Mouse (Mus musculus): ENCODE results near the gene Per1. TPM values are rescaled to one million over a fixed set of nuclear protein-coding genes. Genes with fewer than 3 reads are reported as not detected.

Gene Per1
- 10 to 100 TPM; 44.4 to 79.8 TPM for total RNA-seq (2021)
- polyA plus RNA-seq (2012; rRNA removed) = 18.0 and 36.4 TPM in 2 replicates
- long read RNA-seq, partial matches to known transcripts = 7 of 7 reads
- long read RNA-seq, other reads (novel, unspliced or antisense) = 0 of 7 reads

DNA sequence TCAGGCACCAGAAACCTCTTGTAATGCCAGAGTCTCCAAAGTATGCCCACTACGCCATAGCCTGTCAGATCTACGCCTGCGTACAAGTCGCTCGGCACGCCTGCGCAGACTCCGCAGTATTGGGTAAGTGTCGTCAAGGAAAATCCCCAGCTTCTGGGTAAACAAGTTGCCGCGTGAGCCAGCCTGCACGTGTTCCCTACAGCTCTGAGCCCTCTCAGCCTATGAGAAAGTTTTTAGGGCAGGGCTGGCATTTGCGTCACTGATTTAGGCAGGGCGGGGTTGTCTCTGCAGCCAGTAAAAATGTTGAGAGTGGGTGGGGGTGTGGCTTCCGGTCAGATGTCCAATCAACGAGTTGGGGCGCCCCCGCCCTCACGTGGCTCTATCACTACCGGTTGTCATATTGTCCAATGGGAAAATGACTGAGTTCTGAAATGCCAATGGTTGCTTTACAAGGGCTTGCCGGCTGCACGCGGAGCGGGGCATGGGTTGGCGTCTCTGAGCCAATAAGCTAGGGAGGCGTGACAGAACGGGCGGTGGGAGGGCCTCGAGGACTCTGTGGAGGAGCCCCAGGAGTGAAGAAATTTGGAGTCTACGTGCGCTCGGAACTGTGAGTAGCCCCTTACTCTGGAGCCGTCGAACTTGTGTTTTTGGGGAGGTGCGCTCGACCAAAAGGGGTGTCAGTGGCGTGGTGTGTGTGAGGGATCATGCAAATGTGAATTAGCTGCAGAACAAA is at the start of gene Per1:
TSS of gene Per1 (plus strand) at position 521 of the 733 bp plus-strand sequence.
- intact Hi-C loops (cut with DNase I) = loop anchor here (5.0 kb wide), 1 partner anchor 138 kb away; the partner anchor contains the start of gene Arhgef15
- WGBS = under 1% methylated on average over 37 of the region's 37 CpGs
- peaks cover 7% of the 10 kb centered on the region for H3K36me3 ChIP-seq (ENCODE audit: control insufficient read depth, insufficient read depth, low read length)
- H3K9ac ChIP-seq (ENCODE audit: low read depth, low read length) = peak within 1 kb of the TSS; percentile 81
- no peaks in the 10 kb centered on the region for H3K79me2 ChIP-seq (replicated peaks; ENCODE audit: control insufficient read depth, insufficient read depth, low read length)
- peak within 1 kb of the TSS; percentile 99 for H3K27ac ChIP-seq
- H3K4me1 ChIP-seq (ENCODE audit: control insufficient read depth, insufficient read depth, low read length) = peaks cover 10% of the 10 kb centered on the region
- peak within 1 kb of the TSS; percentile 67 for H3K4me3 ChIP-seq
- DNase-seq = peak; percentile 96 to 100
- TF ChIP-seq EP300 (IDR thresholded peaks at IDR 0.05; ENCODE audit: insufficient read depth, low read depth, low read length) (peak; percentile 100), CTCF (IDR thresholded peaks at IDR 0.05) (no peak), POLR2A (IDR thresholded peaks at IDR 0.05; ENCODE audit: insufficient read depth, low read depth, low read length) (peak; percentile 100)
- H3K27me3 ChIP-seq (ENCODE audit: control insufficient read depth, insufficient read depth, low read length) = no peaks in the 10 kb centered on the region

GRCm38 (mm10) chr11:69045531-69046394 is 49.3 kb upstream of the Per1 start, which contains the start of gene Aurkb:
TSS of gene Aurkb (plus strand) at chr11:69045647.
- DNase-seq = peak; percentile 79 to 83
- under 1% methylated on average over 54 of the region's 54 CpGs for WGBS
- H3K9ac ChIP-seq (ENCODE audit: low read depth, low read length) = peak within 1 kb of the TSS; percentile 63
- intact Hi-C loops (cut with DNase I) = no loop called here
- H3K27me3 ChIP-seq (ENCODE audit: control insufficient read depth, insufficient read depth, low read length) = no peaks in the 10 kb centered on the region
- TF ChIP-seq POLR2A (IDR thresholded peaks at IDR 0.05; ENCODE audit: insufficient read depth, low read depth, low read length) (0 out of 2 replicates have a peak, but pooled peaks have one; percentile 23), EP300 (IDR thresholded peaks at IDR 0.05; ENCODE audit: insufficient read depth, low read depth, low read length) (no peak), CTCF (IDR thresholded peaks at IDR 0.05) (peak; percentile 47)
- H3K79me2 ChIP-seq (replicated peaks; ENCODE audit: control insufficient read depth, insufficient read depth, low read length) = no peaks in the 10 kb centered on the region
- no peaks in the 10 kb centered on the region for H3K36me3 ChIP-seq (ENCODE audit: control insufficient read depth, insufficient read depth, low read length)
- H3K4me3 ChIP-seq = peak within 1 kb of the TSS; percentile 70
- peaks cover 1% of the 10 kb centered on the region; the same call in 1 of the 2 replicates for H3K4me1 ChIP-seq (ENCODE audit: control insufficient read depth, insufficient read depth, low read length)
- no peak within 1 kb of the TSS for H3K27ac ChIP-seq

- H3K4me3 ChIP-seq = peak overlapping the region; percentile 70; the same call in 1 of the 2 replicates
- H3K27me3 ChIP-seq (ENCODE audit: control insufficient read depth, insufficient read depth, low read length) = no peaks in the 10 kb centered on the region
- intact Hi-C loops (cut with DNase I) = no loop called here
- H3K27ac ChIP-seq = no peak overlapping the region
- WGBS = 18% methylated on average over 9 of the region's 9 CpGs
- no peak for DNase-seq
- TF ChIP-seq CTCF (IDR thresholded peaks at IDR 0.05) (no peak), EP300 (IDR thresholded peaks at IDR 0.05; ENCODE audit: insufficient read depth, low read depth, low read length) (no peak), POLR2A (IDR thresholded peaks at IDR 0.05; ENCODE audit: insufficient read depth, low read depth, low read length) (no peak)
- no peaks in the 10 kb centered on the region for H3K36me3 ChIP-seq (ENCODE audit: control insufficient read depth, insufficient read depth, low read length)
- no peaks in the 10 kb centered on the region for H3K79me2 ChIP-seq (replicated peaks; ENCODE audit: control insufficient read depth, insufficient read depth, low read length)
- H3K9ac ChIP-seq (ENCODE audit: low read depth, low read length) = no peak overlapping the region
- peaks cover 1% of the 10 kb centered on the region; the same call in 1 of the 2 replicates for H3K4me1 ChIP-seq (ENCODE audit: control insufficient read depth, insufficient read depth, low read length)
These were observed 48.6 kb upstream of the Per1 start for GRCm38 (mm10) chr11:69046395-69046774.

- Histone ChIP-seq H3K4me1 (ENCODE audit: control insufficient read depth, insufficient read depth, low read length) (peaks cover 1% of the 10 kb centered on the region; the same call in 1 of the 2 replicates), H3K9ac (ENCODE audit: low read depth, low read length) (no peak overlapping the region), H3K4me3 (no peak overlapping the region), H3K27ac (no peak overlapping the region), H3K27me3 (ENCODE audit: control insufficient read depth, insufficient read depth, low read length) (no peaks in the 10 kb centered on the region), H3K79me2 (replicated peaks; ENCODE audit: control insufficient read depth, insufficient read depth, low read length) (no peaks in the 10 kb centered on the region), H3K36me3 (ENCODE audit: control insufficient read depth, insufficient read depth, low read length) (no peaks in the 10 kb centered on the region)
- WGBS = 86% methylated on average over 12 of the region's 12 CpGs
- no peak for DNase-seq
- intact Hi-C loops (cut with DNase I) = no loop called here
- TF ChIP-seq EP300 (IDR thresholded peaks at IDR 0.05; ENCODE audit: insufficient read depth, low read depth, low read length) (no peak), POLR2A (IDR thresholded peaks at IDR 0.05; ENCODE audit: insufficient read depth, low read depth, low read length) (no peak), CTCF (IDR thresholded peaks at IDR 0.05) (no peak)
These were observed 47.4 kb upstream of the Per1 start for GRCm38 (mm10) chr11:69047592-69047991.

- H3K36me3 ChIP-seq (ENCODE audit: control insufficient read depth, insufficient read depth, low read length) = no peaks in the 10 kb centered on the region
- H3K27ac ChIP-seq = no peak overlapping the region
- DNase-seq = no peak
- H3K9ac ChIP-seq (ENCODE audit: low read depth, low read length) = no peak overlapping the region
- TF ChIP-seq POLR2A (IDR thresholded peaks at IDR 0.05; ENCODE audit: insufficient read depth, low read depth, low read length) (no peak), CTCF (IDR thresholded peaks at IDR 0.05) (no peak), EP300 (IDR thresholded peaks at IDR 0.05; ENCODE audit: insufficient read depth, low read depth, low read length) (no peak)
- H3K4me3 ChIP-seq = no peak overlapping the region
- intact Hi-C loops (cut with DNase I) = no loop called here
- H3K4me1 ChIP-seq (ENCODE audit: control insufficient read depth, insufficient read depth, low read length) = peaks cover 1% of the 10 kb centered on the region; the same call in 1 of the 2 replicates
- no peaks in the 10 kb centered on the region for H3K27me3 ChIP-seq (ENCODE audit: control insufficient read depth, insufficient read depth, low read length)
- no peaks in the 10 kb centered on the region for H3K79me2 ChIP-seq (replicated peaks; ENCODE audit: control insufficient read depth, insufficient read depth, low read length)
- 88% methylated on average over 14 of the region's 14 CpGs for WGBS
These were observed 46.9 kb upstream of the Per1 start for GRCm38 (mm10) chr11:69048151-69048550.
